Mouse (Mus musculus) brain, embryonic 14.5 days (tissue): ENCODE results near the gene Car5a. TPM values are rescaled to one million over a fixed set of nuclear protein-coding genes. Genes with fewer than 3 reads are reported as not detected.

ENCODE experiments used
- DNase-seq: peaks from one replicate; pipeline ENCODE4 v3.0.0-alpha.2; 2011; ENCODE audit warnings: low read depth
- CTCF ChIP-seq: fragments of 200-500 bp; IDR thresholded peaks from 2 replicates; pipeline ENCODE4 v1.5.1; 2012; ENCODE audit warnings: inconsistent platforms, mild to moderate bottlenecking, moderate library complexity, borderline replicate concordance; ENCODE audit not compliant: insufficient read depth, insufficient read length; ENCODE audit errors: extremely low read depth
- POLR2A ChIP-seq: fragments of 200-500 bp; IDR thresholded peaks from 2 replicates; pipeline ENCODE4 v1.6.1; 2012; ENCODE audit warnings: mild to moderate bottlenecking, inconsistent platforms, borderline replicate concordance; ENCODE audit not compliant: poor library complexity, insufficient read depth, insufficient read length, severe bottlenecking; ENCODE audit errors: extremely low read depth
- polyA plus RNA-seq: library from polyadenylated mRNA; depleted of rRNA; stranded (reverse); fragments of >200 nt; gene quantifications from 2 replicates; pipeline ENCODE4 v1.2.3, GENCODE M21; 2012

Car5a gene
- polyA plus RNA-seq, 1 experiment, result 0.44 TPM

DNA sequence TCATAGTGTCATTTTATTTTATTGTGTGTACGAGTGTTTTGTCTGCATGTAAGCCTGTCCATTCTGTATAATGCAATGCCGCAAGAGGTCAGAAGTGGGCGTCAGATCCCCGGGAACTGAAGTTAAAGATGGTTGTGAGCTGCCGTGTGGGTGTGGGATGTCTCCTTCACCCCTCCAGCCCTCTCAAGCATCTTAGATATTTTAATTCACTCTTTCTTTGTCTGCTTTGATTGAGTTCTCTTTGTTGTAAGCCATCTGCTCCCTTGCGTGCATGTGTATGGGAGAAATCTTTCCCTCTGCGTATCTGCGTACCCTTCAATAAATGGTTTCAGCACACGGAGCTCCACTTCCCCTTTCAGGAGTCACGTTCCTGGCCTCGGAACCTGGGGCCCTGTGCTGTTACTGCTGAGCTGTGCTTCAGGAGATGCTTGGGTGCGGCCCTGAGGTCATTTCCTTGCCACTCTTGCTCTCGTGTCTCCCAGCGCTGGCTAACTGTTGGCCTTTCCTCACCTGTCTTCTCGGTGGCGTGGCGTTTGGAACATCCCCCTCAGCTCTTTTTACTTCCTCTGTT is 26.9 kb upstream of the Car5a start:
- TF ChIP-seq POLR2A (no peak), CTCF (peak; percentile 11; the same call in 1 of the 2 replicates)
- DNase-seq, result peak; percentile 48

DNA sequence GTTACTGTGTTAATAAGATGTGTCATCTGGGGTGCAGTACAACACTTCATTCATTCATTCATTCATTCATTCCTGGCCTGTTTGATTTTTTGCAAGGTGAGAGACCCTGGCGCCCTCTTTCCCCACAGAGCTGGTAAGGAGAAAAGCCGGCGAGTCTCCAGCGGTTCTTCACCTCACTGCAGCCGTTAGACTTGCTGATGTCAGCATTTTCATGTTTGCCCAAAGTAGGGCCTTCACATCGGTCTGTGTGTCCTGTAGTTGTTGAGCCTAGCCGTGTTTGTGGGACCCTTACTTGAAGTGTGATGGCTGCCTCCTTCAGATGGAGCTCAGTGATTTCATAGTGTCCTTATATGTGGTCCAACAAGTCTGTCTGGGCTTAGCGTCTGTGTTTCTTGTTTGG is 25.5 kb upstream of the Car5a start:
- TF ChIP-seq POLR2A (no peak), CTCF (no peak)
- no peak for DNase-seq

DNA sequence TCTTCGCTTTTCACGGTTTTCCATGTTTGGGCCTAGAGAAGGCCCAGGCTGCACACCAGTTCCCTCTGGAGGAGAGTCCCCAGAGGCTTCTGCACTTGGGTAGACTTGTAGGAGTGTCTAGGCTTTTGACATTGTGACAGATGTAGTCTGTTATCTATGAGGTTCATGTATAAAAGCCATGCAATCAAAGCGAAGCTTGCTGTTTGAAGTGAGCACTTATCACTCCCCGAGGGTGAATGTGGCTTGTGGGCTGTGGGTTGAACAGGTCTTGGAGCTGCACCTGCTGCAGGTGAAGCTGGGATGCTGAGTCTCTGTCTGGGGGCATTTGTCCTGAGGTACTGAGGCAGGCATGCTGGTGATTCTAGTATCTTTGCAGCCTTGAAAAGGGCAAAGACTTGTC is 23.8 kb upstream of the Car5a start:
- DNase-seq, result peak; percentile 10
- TF ChIP-seq POLR2A, result no peak
- no peak for TF ChIP-seq CTCF

DNA sequence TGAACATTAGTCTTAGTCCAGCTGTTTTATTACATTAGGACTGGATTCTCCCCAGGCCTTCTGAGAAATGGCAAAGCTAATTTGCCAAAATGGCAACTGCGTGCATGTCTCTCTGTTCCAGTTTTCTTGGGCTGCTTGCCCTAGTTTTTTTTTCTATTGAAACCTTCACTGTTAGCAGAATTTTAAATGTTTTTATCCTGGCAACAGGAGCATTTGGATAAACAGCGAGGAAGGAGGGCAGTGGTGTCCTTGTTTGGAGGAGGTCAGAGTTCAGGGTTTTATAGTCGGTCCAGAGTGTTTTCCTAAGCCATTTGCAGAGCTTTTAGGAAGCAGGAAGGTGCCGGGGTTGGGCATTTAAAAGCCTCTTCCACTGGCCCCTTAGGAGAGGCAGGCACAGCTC is 23.3 kb upstream of the Car5a start:
- no peak for DNase-seq
- TF ChIP-seq POLR2A (no peak), CTCF (no peak)

DNA sequence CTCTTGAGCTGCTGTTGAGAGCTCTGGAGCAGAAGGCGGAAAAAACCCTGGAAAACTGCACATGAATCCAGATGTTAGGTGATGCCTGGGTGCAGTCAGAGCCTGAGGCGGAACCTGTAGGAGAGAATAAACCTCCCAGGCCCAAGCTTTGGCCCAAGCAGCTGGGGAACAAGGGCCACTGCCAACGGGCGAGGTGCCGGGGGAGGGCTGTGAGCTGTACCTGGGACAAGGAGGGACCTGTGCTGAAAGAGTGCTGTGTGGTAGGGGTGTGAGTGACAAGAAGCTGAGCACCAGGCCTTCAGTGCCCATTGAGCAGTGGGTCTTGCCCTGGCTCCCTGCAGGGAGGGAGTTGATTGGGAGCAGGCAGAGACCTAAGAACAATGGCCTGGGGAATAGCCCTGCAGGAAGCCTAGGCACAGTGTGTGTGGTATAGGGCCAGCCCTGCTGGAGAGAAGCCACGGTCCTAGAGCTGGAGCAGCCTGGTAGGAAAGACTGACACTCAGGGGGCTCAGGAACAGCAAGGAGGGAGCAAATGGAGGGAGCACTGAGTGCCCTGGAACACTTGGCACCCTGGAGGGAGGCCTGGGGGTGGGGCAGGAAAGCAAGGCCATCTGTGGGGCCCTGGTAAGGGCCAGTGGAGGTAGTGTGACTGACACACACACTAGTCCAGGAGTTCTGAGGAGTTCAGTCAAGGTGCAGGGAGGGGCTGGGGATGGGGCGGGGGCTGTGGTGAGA is 22.2 kb upstream of the Car5a start:
- TF ChIP-seq POLR2A (no peak), CTCF (no peak)
- DNase-seq, result peak; percentile 57

DNA sequence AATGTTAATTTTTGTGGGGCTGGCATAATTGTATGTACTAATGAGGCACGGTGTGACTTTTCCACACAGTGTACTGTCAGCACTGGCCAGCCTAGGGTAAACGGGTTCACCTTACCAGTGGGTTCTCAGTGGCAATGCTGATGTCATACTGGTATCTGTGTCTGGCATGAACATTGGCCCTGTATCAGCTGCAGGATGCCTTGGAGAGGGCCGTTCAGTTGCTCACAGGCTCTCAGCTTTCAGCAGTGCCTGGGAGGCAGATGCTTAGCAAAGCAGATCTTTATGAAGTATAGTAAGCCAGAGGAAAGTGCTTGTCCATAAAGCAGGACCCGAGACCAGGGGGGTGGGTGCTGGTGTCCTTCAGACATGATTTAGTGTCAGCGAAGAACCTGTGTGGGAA is 21.4 kb upstream of the Car5a start:
- TF ChIP-seq CTCF (no peak), POLR2A (no peak)
- no peak for DNase-seq

DNA sequence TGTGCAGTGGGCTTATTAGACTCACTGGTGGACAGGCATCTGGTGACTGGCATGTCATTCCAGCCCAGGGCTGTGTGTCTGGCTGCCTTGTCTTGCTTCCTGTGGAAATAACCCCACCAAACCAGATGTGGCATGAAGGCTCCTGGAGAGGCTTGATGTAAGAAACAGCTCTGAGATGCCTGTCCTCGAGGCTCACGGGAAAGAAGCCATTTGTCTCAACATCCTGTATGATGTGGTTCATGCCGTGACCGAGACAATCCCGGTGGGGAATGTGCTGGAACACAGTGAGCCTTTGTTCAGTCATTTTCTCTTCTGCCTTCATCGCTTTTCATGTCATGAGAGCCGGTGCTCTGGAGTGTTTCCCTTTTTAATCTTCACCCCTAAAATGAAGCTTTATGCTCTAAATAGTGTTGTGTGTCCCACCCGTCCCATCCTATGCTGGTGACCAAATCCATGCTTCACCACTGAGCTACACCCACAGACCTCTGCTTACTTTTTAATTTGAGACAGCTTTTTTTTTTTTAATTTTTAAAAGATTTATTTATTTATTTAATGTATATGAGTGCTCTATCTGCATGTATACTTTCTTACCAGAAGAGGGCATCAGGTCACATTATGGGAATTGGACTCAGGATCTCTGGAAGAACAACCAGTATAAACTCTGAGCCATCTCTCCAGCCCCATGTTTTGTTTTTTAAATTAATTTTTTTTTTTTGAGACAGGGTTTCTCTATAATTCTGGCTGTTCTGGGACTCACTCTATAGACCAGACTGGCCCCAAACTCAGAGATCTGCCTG is 20.2 kb upstream of the Car5a start:
- no peak for DNase-seq
- no peak for TF ChIP-seq POLR2A
- TF ChIP-seq CTCF, result no peak

DNA sequence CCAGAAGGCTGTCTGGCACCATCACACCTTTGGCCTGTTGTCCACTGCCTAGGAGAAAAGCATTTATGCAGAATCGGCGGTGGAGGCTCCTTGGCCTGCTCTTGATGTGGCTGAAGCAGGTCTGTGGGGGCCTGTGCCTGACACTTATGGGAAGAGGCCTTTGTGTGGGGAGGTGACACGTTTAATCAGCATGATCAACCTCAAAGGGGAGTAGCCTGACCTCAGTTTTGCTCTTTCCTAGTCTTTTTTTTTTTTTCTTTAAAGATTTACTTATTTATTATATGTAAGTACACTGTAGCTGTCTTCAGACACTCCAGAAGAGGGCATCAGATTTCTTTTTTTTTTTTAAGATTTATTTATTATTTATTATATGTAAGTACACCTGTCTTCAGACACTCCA is 18.2 kb upstream of the Car5a start:
- no peak for TF ChIP-seq CTCF
- TF ChIP-seq POLR2A, result no peak
- no peak for DNase-seq

DNA sequence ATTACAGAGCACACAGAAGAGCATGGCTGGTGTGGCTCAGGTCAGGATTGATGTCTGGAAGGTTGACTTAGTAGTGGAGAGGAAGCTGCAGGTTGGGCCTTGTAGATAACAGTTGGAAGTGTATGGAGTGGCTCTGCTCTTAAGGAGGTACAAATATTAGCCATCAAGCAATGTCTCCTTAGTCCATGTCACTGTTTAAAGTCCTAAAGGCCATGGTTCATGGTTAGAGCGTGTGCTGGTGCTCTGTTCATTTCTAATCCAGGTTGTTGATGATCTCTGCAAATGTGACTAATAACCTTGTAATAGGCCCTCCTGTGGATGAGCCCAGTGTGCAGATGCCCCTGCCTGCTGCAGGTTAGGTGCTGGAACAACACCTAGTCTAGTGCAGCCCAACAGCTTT is 13.7 kb upstream of the Car5a start:
- TF ChIP-seq CTCF (no peak), POLR2A (no peak)
- no peak for DNase-seq

DNA sequence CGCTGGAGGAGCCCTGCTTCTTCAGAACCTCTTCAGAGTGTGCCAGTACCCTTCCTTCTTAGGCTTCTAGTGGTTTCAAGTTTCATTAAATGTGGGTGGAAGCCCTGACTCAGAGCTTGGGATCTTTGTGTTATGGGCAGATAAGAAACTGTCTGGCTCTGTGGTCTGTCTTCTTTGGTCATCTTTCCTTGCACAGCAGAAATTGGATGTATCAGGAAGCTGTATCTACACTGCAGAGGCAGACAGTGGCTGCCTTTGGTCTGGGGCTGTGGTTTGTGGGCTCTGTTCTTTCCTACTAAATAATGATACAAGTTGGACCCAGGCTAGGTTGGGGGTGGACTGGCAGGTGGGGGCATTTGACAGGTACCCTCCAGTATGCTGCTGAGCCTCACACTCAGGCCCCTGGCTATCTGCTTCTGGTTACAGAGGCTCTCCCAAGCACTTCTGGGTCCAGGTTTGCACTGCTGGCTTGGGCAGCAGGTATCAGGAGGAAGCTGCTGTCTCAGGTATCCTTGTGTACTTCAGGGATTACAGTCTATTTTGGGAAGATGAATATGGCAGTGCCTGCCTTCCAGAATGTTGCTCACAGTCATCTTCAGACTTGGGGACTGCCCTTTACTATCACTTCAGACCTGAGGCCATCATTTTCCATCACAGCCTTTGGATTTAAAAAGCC is 11.3 kb upstream of the Car5a start:
- no peak for TF ChIP-seq POLR2A
- no peak for TF ChIP-seq CTCF
- DNase-seq, result no peak

DNA sequence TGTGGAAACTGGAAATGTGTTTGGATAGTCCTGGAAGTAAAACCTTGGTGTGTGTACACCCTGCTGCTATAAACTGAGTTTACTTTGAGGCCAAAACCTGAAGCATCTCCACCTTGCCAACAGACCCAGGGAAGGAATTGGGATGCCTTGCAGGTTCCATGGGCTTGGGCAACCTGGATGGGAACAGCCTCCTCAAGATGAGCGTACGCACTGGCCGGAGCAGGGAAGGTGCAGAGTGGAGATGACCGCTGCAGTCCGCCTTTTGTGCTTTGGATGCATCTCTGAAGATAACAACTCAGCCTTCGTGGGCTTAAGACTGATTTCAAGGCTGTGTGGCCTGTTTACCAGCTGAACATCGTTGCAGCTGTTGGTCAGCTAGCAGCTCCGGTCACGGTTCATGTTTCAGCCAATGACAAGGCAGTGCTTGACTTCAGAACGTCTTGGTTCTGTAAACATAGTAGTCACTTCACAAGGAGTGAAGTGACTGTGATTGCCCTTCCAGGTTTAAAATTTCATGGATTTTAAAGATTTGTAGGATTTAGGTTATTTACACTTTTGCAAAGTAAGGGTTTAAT is 10.4 kb upstream of the Car5a start:
- TF ChIP-seq POLR2A (no peak), CTCF (no peak)

More for the DNA sequence above, 10.4 kb upstream of the Car5a start:
- DNase-seq, result no peak
